ENCODE assay signal across 8 mouse cellular contexts in genomic region chr4:148130561-148131413, GRCm38 (mm10). TPM values are rescaled to one million over a fixed set of nuclear protein-coding genes. Genes with fewer than 3 reads are reported as not detected.
DNase-seq lines count a peak whose midpoint lies in the region; ATAC-seq and TF ChIP-seq lines count a peak whose summit lies in the region.

Gene Draxin, minus strand, starts transcription at chr4:148130698.

- peak; percentile 69 for ATAC-seq in common myeloid progenitor, adult 5-6 weeks (replicated peaks; ENCODE audit: low read depth, poor library complexity, severe bottlenecking)
- ATAC-seq in hematopoietic stem cell, adult 5-6 weeks (replicated peaks in 1 of 2; ENCODE audit: insufficient read depth in 1 of 2, low FRiP score in 2 of 2, low TSS enrichment in 1 of 2, low read depth in 1 of 2, poor library complexity in 2 of 2, severe bottlenecking in 2 of 2) = peak; percentile 37 to 57
- ATAC-seq in limb, embryonic 15.5 days (ENCODE audit: insufficient number of reproducible peaks, low FRiP score, low TSS enrichment, low read depth) = peak; percentile 81

- H3K79me2 ChIP-seq in myocyte (ENCODE audit: control insufficient read depth, insufficient read depth) = no peaks in the 10 kb centered on the region

- peaks cover 40% of the 10 kb centered on the region for H3K27me3 ChIP-seq in limb, embryonic 15.5 days
- peaks cover 37% of the 10 kb centered on the region for H3K27me3 ChIP-seq in myocyte (ENCODE audit: control insufficient read depth, insufficient read depth, insufficient read length)

- no peak for TF ChIP-seq POLR2A in myocyte (IDR thresholded peaks at IDR 0.05; ENCODE audit: insufficient read length, low read depth)

- no peaks in the 10 kb centered on the region for H3K36me3 ChIP-seq in limb, embryonic 15.5 days
- H3K36me3 ChIP-seq in myocyte (ENCODE audit: control insufficient read depth, insufficient read depth) = no peaks in the 10 kb centered on the region

- DNase-seq in layer of hippocampus, adult 2 months (ENCODE audit: low spot score in 2 of 2) = no peak
- DNase-seq in layer of hippocampus, postnatal 14 days (ENCODE audit: low spot score in 2 of 2) = no peak
- no peak for DNase-seq in spleen, postnatal 36 days (ENCODE audit: low spot score in 2 of 2)
- DNase-seq in cerebellum, postnatal 36 days = no peak

- peak within 1 kb of the TSS; percentile 96 for H3K4me2 ChIP-seq in limb, embryonic 15.5 days
- H3K4me2 ChIP-seq in myocyte (ENCODE audit: low read depth) = peak within 1 kb of the TSS; percentile 34

- under 1% methylated on average over 69 of the region's 87 CpGs for WGBS in limb, embryonic 15.5 days

- H3K27ac ChIP-seq in layer of hippocampus, adult 2 months = no peak within 1 kb of the TSS
- peak within 1 kb of the TSS; percentile 43; the same call in 1 of the 2 replicates for H3K27ac ChIP-seq in limb, embryonic 15.5 days

- H3K4me1 ChIP-seq in limb, embryonic 15.5 days = peaks cover 18% of the 10 kb centered on the region

- peak within 1 kb of the TSS; percentile 39 for H3K9ac ChIP-seq in limb, embryonic 15.5 days

- H3K9me3 ChIP-seq in limb, embryonic 15.5 days = no peaks in the 10 kb centered on the region

- peak within 1 kb of the TSS; percentile 44 for H3ac ChIP-seq in myocyte (ENCODE audit: control insufficient read depth, insufficient read length)

- TF ChIP-seq CTCF in layer of hippocampus, adult 2 months (conservative IDR thresholded peaks at IDR 0.05) = no peak

- H3K4me3 ChIP-seq in layer of hippocampus, adult 2 months = peak within 1 kb of the TSS; percentile 59
- peak within 1 kb of the TSS; percentile 69 for H3K4me3 ChIP-seq in limb, embryonic 15.5 days
- no peak within 1 kb of the TSS for H3K4me3 ChIP-seq in myocyte

TF ChIP-seq in myocyte, 11 proteins besides CTCF, POLR2A, EP300 and RAD21:
- TF ChIP-seq CEBPB (IDR thresholded peaks at IDR 0.05; ENCODE audit: insufficient read depth, poor library complexity, severe bottlenecking) (no peak), MYOG (IDR thresholded peaks at IDR 0.05; ENCODE audit: control insufficient read depth in 1 of 3, insufficient read depth in 1 of 3, insufficient read length in 2 of 3, low read depth in 2 of 3) (peak in 1 of 3 experiments; percentile 47), E2F4 (IDR thresholded peaks at IDR 0.05; ENCODE audit: insufficient read depth) (no peak), MYOD1 (IDR thresholded peaks at IDR 0.05; ENCODE audit: control insufficient read depth in 1 of 3, insufficient read length in 2 of 3, low read depth in 2 of 3) (no peak)
TF ChIP-seq in myocyte: peak in this region for 1.

RNA-seq across cellular contexts. Expression of gene Draxin, which starts in this region (rescaled TPM):
- 1 to 10 TPM in 1 of 2 experiments, under 1 TPM in 1; 0.83 to 1.0 TPM for total RNA-seq in layer of hippocampus, adult 2 months (2021)
- total RNA-seq in layer of hippocampus, postnatal 14 days (2021) = 1 to 10 TPM; 4.8 to 5.6 TPM
- total RNA-seq in common myeloid progenitor, adult 5-6 weeks (2017) = 0.09 TPM in 1 of 2 replicates, not detected in the other
- not detected in 2 replicates for total RNA-seq in hematopoietic stem cell, adult 5-6 weeks (2017)
- polyA plus RNA-seq in limb, embryonic 15.5 days (2015; fragmentation: Nextera tagmentation; extraction: Ambion mirVana) = 0.22 and 0.29 TPM in 2 replicates
- polyA plus RNA-seq in myocyte (2012; fragmentation: generic; extraction: Trizol) = 0.04 TPM

Comparison
In these comparisons a context has a peak if more than half of its experiments do, and no peak if none do; other contexts are left out.
1. Peak in ATAC-seq in common myeloid progenitor, adult 5-6 weeks; RNA of the gene not detected or under 1 TPM.
2. Peak in ATAC-seq in hematopoietic stem cell, adult 5-6 weeks; RNA of the gene not detected or under 1 TPM.
3. Peak in ATAC-seq, H3K4me3 ChIP-seq, H3K27ac ChIP-seq, H3K9ac ChIP-seq and H3K4me2 ChIP-seq in limb, embryonic 15.5 days; RNA of the gene not detected or under 1 TPM.